Mouse (Mus musculus) ZHBTc4 (cell line): ENCODE results near the gene Phlpp1.

Source experiments
- DNase-seq: peaks from one replicate; pipeline ENCODE4 v3.0.0-alpha.2; 2011; ENCODE audit warnings: low read depth, low spot score

The Phlpp1 gene

GRCm38 (mm10) chr1:106194263-106194662 lies 22.7 kb downstream of the Phlpp1 start:
- DNase-seq: no peak

GRCm38 (mm10) chr1:106197991-106198390 lies 26.4 kb downstream of the Phlpp1 start:
- no peak for DNase-seq

GRCm38 (mm10) chr1:106199109-106199508 lies 27.6 kb downstream of the Phlpp1 start:
- no peak for DNase-seq

GRCm38 (mm10) chr1:106199686-106200085 lies 28.1 kb downstream of the Phlpp1 start:
- peak; percentile 56 for DNase-seq

- DNase-seq: no peak
Measured at GRCm38 (mm10) chr1:106201025-106201424, 29.5 kb downstream of the Phlpp1 start.

GRCm38 (mm10) chr1:106201929-106202328 lies 30.4 kb downstream of the Phlpp1 start:
- no peak for DNase-seq

GRCm38 (mm10) chr1:106203942-106204341 lies 32.4 kb downstream of the Phlpp1 start:
- DNase-seq: no peak

- peak; percentile 46 for DNase-seq
Measured at GRCm38 (mm10) chr1:106204350-106204749, 32.8 kb downstream of the Phlpp1 start.

GRCm38 (mm10) chr1:106208581-106208980 lies 37.0 kb downstream of the Phlpp1 start:
- DNase-seq: no peak

- no peak for DNase-seq
Measured at GRCm38 (mm10) chr1:106210461-106210860, 38.9 kb downstream of the Phlpp1 start.

- DNase-seq: no peak
Measured at GRCm38 (mm10) chr1:106211146-106211545, 39.6 kb downstream of the Phlpp1 start.

- peak; percentile 35 for DNase-seq
Measured at GRCm38 (mm10) chr1:106220431-106220830, 48.9 kb downstream of the Phlpp1 start.

- peak; percentile 13 for DNase-seq
Measured at GRCm38 (mm10) chr1:106221371-106221770, 49.8 kb downstream of the Phlpp1 start.

GRCm38 (mm10) chr1:106221964-106222363 lies 50.4 kb downstream of the Phlpp1 start:
- DNase-seq: peak; percentile 64

GRCm38 (mm10) chr1:106226613-106227012 lies 55.1 kb downstream of the Phlpp1 start:
- no peak for DNase-seq

GRCm38 (mm10) chr1:106230313-106230712 lies 58.8 kb downstream of the Phlpp1 start:
- no peak for DNase-seq

GRCm38 (mm10) chr1:106231345-106231744 lies 59.8 kb downstream of the Phlpp1 start:
- DNase-seq: no peak

- DNase-seq: no peak
Measured at GRCm38 (mm10) chr1:106231805-106232459, 60.4 kb downstream of the Phlpp1 start.

GRCm38 (mm10) chr1:106232460-106232850 lies 60.9 kb downstream of the Phlpp1 start:
- DNase-seq: no peak

GRCm38 (mm10) chr1:106236986-106237385 lies 65.4 kb downstream of the Phlpp1 start:
- DNase-seq: no peak

- DNase-seq: no peak
Measured at GRCm38 (mm10) chr1:106240116-106240685, 68.6 kb downstream of the Phlpp1 start.

GRCm38 (mm10) chr1:106241059-106241458 lies 69.5 kb downstream of the Phlpp1 start:
- no peak for DNase-seq

GRCm38 (mm10) chr1:106242129-106242528 lies 70.6 kb downstream of the Phlpp1 start:
- no peak for DNase-seq
